Mouse (Mus musculus) gastrocnemius, postnatal 4 days (tissue): ENCODE measurements around the gene Pld1. TPM values are rescaled to one million over a fixed set of nuclear protein-coding genes. Genes with fewer than 3 reads are reported as not detected.

Source experiments
- DNase-seq, 2 experiments: peaks; one replicate each; pipeline ENCODE4 v3.0.0; 2021 to 2022; ENCODE audit warnings: low spot score in 2 of 2, mixed read lengths in 2 of 2
- total RNA-seq, 2 experiments: library from RNA; stranded (reverse); gene quantifications; 2 replicates each; pipeline ENCODE4 v1.2.3; 2021

Gene Pld1
- total RNA-seq, 2 experiments from 2014 or later = 13.9 to 14.7 TPM

DNA sequence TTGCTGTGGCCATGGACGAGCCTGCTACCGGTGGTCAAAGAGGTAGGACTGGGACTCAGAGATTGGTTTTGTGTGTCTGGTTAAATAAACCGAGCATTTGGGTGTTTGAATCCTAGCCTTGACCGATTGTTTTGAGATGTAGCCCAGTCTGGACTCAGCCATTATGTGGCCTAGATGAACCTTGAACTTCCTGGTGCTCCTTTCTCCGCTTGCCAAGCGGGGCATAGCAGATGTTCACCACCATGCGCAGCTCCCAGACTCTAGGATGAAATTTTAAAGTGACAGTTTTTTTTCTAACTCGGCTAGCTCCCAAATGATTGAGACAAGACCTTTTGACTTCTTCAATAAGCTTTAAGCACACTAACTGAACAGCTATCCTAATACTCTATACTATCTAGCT, 102.7 kb downstream of the Pld1 start:
- no peak for DNase-seq

- DNase-seq = no peak
Measured at GRCm38 (mm10) chr3:28042366-28042765, 103.9 kb downstream of the Pld1 start.

GRCm38 (mm10) chr3:28047599-28047998, 109.1 kb downstream of the Pld1 start:
- DNase-seq = no peak

DNA sequence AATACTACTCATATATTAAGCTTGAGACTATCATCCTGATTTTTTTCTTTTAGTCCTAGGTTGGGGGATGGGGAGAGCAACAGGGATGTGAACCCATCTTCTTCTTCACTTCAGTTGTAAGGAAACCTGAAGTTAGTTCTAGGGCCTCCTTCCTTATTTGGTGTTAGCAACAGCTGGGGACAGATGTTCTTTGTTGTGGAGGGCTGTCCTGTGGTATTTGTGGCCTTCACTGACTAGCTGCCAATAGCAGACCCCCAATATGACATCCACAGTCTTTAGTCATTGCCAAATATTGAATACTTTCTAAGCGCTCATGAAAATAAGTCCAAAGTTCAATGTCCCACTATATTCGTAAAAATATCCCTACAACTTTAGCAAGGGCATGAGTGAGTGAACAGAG, 111.0 kb downstream of the Pld1 start:
- no peak for DNase-seq

DNA sequence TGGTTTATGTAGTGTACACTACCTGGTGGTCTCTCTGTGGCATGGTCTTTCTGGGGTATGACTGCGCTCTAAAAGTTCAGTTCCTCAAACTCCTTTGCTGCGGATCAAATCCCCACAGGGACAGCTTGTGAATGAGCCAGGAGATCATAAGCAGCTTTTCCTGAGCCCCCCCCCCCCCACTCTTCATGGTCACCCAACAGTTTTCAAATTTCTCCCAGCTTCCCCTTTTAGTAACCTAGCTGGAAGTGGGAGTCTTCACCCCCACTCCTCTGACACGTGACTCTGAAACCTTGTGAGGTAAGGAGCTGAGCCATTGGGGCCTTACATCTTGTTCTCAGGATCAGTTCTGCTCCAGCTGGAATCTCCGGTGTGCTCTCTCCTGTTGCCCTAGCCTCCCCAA, 114.6 kb downstream of the Pld1 start:
- no peak for DNase-seq

DNA sequence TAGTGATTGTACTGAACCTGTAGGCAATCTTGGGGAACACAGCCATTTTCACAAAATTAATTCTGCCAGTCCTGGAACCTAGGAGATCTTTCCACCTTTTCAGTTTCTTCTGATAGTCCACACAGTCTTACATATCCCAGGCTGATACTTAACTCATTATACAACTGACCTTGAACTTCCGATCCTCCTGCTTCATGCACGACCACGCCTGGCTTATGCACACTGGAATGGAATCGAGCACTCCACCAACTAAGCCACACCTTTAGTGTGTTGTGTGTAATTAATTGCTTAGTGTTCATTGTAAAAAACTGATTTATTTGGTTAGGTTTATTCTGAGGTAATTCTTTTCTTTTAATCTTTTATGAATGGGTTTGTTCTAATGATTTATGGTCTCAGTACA, 122.2 kb downstream of the Pld1 start:
- DNase-seq = no peak

DNA sequence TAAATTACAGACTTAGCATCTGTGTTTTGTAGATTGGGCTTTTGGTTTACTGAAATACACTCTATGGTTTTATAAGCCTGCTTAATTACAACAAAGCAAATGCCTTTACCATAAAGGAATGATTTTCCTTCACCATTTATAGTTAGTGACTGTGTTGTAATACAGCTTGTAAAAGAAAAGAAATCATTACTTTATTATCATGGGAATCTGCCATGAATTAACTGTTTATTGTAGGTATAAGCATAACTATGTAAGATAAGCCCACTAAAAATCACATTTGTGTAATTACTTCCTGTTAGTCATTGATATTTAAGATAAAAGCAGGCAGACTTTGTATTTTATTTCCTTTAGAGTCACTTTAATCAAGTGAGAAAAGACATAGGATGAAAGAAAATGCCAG, 122.7 kb downstream of the Pld1 start:
- DNase-seq = no peak

GRCm38 (mm10) chr3:28079211-28079610, 140.7 kb downstream of the Pld1 start:
- DNase-seq = no peak

DNA sequence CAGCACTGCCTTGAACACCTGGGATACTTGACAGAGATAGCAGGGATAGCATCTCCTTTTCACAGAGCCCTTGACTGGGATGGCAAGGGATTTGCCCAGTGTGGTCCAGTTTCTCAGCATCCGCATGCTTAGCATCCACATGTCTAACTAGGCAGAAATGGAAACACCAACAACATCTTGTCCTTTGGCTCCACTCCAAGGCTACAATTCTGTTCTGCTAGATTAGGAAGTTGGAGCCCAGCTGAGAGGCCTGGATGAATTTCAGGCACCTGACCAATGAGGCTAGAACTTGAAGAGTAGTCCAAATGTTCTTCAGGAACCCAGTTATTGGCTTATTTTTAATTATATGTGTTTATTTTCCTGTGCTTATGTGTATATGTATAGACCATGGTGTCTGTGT, 141.6 kb downstream of the Pld1 start:
- DNase-seq = no peak

GRCm38 (mm10) chr3:28081012-28081411, 142.5 kb downstream of the Pld1 start:
- DNase-seq = no peak

DNA sequence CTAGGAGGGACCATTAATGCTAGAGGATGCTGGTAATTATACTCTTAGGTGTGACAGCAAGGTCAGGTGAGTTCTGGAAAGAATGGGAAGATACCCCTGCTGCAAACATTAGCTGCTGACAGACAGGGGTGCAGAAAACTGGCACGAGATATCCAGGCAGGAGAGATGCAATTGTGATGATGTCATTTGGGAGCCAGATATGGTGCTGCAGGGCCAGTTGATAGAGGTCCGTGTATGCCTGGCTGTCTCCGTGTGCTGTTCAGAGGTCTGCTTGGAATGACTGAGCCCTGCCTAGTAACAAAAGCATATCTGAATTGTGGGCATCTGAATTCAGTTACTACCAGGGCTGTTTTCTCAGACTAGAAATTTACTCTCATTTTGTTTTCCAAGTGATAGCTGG, 144.7 kb downstream of the Pld1 start:
- no peak for DNase-seq

DNA sequence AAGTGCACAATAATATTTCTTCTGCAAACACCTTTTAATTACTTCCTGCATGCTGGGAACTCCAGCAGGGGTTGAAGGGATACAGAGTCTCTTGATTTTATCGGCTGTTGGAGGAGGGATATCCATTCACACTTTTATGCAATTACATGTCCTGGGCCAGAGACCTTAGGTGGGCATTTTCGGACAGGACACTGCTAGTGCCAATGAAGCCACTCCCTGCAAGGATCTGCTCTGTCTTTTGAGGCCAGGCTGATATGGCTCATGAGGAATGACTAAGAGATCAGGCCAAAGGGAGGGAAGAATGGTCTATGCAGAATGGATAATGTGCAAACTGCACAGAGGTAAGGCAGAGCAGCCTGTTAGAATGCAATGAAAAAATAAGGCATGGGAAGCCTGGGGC, 145.8 kb downstream of the Pld1 start:
- DNase-seq = no peak

DNA sequence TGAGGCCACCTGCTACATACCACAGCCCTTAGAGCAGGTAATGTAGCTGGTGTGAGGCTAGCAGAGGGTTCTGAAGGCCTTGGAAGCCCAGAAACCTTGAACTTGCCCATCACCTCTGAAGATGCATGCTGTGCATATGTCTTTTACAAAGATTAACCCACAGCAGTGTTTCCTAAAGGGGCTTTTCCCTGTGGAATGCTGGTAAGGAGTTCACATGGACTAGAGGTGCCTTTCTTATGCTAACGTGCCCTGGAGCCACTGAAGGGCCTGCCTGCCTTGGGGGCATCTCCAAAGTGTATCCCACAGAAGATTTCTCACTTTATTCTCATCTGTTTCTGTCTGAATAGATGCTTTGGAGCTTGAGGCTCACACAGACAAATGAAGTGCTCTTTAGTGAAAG, 152.8 kb downstream of the Pld1 start:
- no peak for DNase-seq

GRCm38 (mm10) chr3:28091741-28092140, 153.2 kb downstream of the Pld1 start:
- DNase-seq = no peak

DNA sequence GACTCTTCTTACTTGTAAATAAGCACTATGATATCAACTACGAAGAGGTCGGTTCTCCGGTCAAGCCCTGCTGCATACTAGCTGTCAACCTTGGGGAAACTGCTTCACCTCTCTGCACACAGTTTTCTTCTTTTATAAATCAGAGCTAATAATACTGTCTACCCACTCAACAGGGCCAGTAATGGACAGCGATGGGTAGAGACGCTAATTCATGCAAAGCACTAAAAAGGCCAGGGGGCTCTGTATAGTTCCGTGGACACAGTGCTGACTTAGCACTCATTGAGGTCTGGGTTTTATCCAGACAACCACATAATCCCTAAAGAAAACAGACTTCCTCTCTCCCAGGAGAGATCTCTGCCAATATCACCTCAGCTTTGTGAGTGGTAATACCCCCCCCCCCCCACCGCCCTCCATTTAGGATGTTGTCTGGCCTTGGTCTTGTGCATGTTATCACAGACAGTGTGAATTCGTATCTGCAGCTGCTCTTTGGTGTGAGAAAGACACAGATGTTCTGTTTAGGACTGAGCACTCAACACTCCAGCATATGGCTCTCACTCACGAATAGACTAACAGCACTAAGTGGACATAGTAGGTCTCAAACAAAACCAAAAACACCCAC, 155.3 kb downstream of the Pld1 start:
- no peak for DNase-seq

GRCm38 (mm10) chr3:28095451-28095850, 157.0 kb downstream of the Pld1 start:
- DNase-seq = no peak

DNA sequence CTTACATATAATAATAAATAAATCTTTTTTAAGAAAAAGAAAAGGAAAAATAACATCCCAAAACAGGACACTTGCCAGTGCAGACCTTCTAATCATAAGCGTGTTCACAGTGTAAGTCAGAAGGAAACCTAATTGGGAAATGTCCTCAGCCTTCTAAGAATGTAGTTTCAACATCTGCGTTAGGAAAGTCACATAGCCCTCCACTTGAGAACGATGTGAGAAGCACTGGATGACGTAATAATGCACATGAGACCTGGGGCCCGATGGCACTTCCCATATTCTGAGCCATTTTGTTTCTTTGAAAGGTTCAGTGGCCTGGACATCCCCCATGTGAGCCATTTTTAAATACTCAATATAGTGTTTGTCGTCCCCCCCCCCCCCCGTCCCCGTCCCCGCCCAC, 160.7 kb downstream of the Pld1 start:
- no peak for DNase-seq

DNA sequence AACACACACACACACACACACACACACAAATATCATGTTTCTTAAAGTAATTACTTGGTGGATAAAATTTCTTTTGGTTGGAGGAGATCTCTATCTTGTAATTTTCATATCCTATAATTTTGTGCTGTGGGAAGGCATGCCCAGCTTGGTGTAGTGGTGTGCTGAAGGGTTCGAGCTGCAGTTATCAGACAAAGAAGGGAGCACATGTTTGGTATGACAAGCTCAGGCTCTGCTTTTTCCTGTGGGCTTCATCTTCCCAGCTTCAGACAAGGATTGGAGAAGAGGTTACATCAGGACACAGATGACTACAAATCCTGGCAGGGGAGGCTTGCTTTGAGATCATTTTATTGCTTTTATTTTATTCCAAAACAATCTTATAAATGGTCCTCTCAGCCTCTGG, 166.5 kb downstream of the Pld1 start:
- DNase-seq = no peak

DNA sequence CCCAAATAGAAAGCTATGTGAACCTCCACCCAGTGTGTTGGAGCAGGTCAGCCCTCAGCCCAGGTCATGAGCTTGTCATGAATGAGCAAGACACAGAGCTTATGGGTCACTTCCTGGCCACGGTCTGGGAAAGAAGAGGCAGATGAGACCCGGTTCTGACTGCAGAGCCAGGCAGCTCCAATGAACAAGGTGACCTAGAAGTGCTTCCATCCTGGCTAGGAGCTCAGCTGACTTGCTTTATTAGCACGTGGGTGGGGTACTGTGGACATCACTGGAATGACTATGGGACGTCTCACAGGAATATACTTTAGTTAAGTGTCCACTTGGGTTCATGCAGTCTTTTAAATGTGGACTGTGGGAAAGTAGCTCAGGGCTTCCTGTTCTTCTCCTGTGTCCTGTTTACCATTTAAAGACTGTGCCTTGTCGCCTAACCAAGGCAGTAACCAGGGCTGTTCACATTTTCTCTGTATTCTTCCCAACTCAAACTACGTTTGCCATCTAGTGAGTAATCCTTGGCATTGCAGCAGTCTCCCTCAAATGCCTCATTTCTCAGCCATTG, 169.0 kb downstream of the Pld1 start:
- DNase-seq = no peak

DNA sequence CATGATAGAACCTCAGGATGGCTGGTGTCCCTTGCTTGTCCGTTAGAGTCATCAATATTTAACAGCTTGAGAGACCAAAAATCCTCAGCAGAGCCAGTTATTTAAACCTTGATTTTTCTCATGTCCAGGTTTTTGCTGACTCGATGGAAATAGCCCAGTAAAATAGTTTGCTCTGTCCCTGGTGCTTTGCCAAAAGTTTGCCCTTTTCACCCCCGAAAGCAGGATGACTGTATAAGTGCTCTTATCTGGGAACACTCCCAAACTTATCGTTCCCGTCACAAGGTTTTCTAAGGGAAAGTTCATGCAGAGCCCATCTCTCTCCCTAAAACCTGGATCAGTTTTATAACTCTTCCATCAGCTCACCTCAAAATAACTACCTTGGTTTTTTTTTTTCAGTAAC, 173.0 kb downstream of the Pld1 start:
- no peak for DNase-seq

GRCm38 (mm10) chr3:28113881-28114280, 175.4 kb downstream of the Pld1 start:
- no peak for DNase-seq

DNA sequence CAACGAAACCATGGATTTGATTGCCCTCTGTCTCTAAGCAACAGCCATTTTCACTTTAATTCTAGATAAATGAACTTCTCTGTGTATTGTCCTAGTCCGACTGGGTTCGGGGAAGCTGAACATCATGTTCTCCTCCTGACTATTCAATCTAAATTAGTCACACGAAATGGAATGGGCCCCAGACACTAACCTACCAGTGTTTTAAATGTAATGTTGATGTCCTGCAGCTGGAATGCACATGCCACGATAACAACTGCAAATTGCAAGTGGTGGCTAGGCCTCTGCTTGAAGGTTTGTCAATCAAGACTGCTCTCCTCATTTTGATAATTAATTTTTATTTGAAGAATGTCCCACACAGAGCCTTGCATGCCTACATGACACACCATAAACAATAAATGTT, 203.2 kb downstream of the Pld1 start:
- DNase-seq = no peak

DNA sequence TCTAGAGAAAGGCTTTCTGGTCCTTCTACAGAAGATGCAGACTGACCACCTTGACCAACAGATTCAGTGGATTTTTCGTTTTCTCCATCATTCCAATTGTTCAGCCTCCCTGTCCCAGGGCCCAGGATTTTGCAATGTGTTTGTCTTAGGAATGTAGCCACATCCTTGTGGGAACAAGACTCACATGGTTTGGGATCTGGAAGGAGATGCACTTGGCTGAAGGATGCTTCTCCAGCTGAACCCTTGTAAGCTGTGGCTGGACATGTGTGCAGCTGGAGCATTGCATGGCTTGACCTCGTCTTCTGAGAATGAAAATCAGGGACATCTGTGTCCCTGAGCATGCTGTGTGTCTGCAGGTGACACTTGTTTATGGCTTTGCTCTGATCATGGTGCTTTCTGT, 203.6 kb downstream of the Pld1 start:
- DNase-seq = no peak

- DNase-seq = peak in 1 of 2 experiments; percentile 50
Measured at GRCm38 (mm10) chr3:28144676-28145075, 206.2 kb downstream of the Pld1 start.
